Mouse (Mus musculus) thymus, adult 2 months (tissue): ENCODE data around the gene Rad21l.

Source experiments
- CTCF ChIP-seq: fragments of 200-500 bp; IDR thresholded peaks from 2 replicates; pipeline ENCODE4 v1.5.1; 2012; ENCODE audit warnings: mild to moderate bottlenecking, control low read depth, low read length, moderate library complexity, borderline replicate concordance; ENCODE audit not compliant: control insufficient read depth, poor library complexity, insufficient read depth; ENCODE audit errors: extremely low read depth
- POLR2A ChIP-seq: fragments of 200-500 bp; IDR thresholded peaks from 2 replicates; pipeline ENCODE4 v1.6.1; 2012; ENCODE audit warnings: mild to moderate bottlenecking, low read length, control low read depth, moderate library complexity; ENCODE audit not compliant: control insufficient read depth, poor library complexity, insufficient read depth; ENCODE audit errors: extremely low read depth

DNA sequence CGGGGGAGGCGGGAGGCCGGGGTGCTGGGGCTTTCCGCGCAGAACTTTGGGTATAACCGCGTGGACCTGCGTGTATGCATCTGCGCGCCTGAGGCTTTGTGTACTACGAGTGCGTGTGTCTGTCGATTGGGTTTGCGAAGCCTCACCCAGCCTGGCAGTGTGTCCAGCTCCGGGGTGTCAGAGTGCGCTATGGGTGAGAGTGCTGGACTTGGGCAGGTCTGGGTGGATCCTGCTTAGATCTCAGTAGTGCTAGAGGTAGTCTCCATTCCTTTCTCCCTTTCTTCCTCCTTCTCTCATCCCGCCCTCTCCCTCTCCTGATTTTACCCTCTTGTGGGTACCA lies 34.5 kb upstream of the Rad21l start:
- TF ChIP-seq CTCF, result no peak
- no peak for TF ChIP-seq POLR2A
